Mouse (Mus musculus) limb, embryonic 10.5 days (tissue): ENCODE results near the gene Zfp691. TPM values are rescaled to one million over a fixed set of nuclear protein-coding genes. Genes with fewer than 3 reads are reported as not detected.
A peak's percentile ranks its signal among the peaks of the same experiment; 100 is the strongest.

ENCODE experiments used
- DNase-seq: peaks from one replicate; pipeline ENCODE4 v3.0.0-alpha.2; 2017; ENCODE audit warnings: low spot score
- H3K27ac ChIP-seq: fragments of 300-500 bp; sonication (generic); 2 replicates; pipeline ENCODE4 v1.5.1; 2016; ENCODE audit warnings: mild to moderate bottlenecking
- H3K27me3 ChIP-seq: fragments of 300-500 bp; sonication (generic); 2 replicates; pipeline ENCODE4 v1.6.1; 2016; ENCODE audit warnings: low read depth, mild to moderate bottlenecking; ENCODE audit not compliant: poor library complexity, severe bottlenecking
- H3K36me3 ChIP-seq: fragments of 300-500 bp; sonication (generic); 2 replicates; pipeline ENCODE4 v1.6.1; 2016; ENCODE audit warnings: mild to moderate bottlenecking, moderate library complexity
- H3K4me1 ChIP-seq: fragments of 300-500 bp; sonication (generic); 2 replicates; pipeline ENCODE4 v1.6.1; 2016
- H3K4me3 ChIP-seq: fragments of 300-500 bp; sonication (generic); 2 replicates; pipeline ENCODE4 v1.5.1; 2016; ENCODE audit warnings: mild to moderate bottlenecking, moderate library complexity
- H3K9me3 ChIP-seq: fragments of 300-500 bp; sonication (generic); replicated peaks from 2 replicates; pipeline ENCODE4 v1.6.1; 2016; ENCODE audit warnings: mild to moderate bottlenecking
- WGBS: fragments of 180-500 bp; shearing (Covaris S2); methylation state at CpG from one replicate; pipeline ENCODE4 v1.1.7; 2016; 5-methylcytosine and 5-hydroxymethylcytosine counted together
- polyA plus RNA-seq: library from polyadenylated mRNA; unstranded; fragments of >200 nt; fragmentation: Nextera tagmentation; extraction: Ambion mirVana; gene quantifications from 2 replicates; pipeline ENCODE4 v1.2.1, GENCODE M21; 2016

Gene Zfp691
- polyA plus RNA-seq, 1 experiment from 2014 or later: 10.3 TPM

- Histone ChIP-seq H3K27me3 (0 out of 2 replicates have a peak, but pooled peaks cover 3% of the 10 kb centered on the region), H3K4me3 (no peak overlapping the region), H3K4me1 (no peaks in the 10 kb centered on the region), H3K36me3 (no peaks in the 10 kb centered on the region), H3K9me3 (no peaks in the 10 kb centered on the region), H3K27ac (no peak overlapping the region)
- DNase-seq: no peak
- 62% methylated on average over 11 of the region's 11 CpGs for WGBS
These were observed 14.2 kb upstream of the Zfp691 start for GRCm38 (mm10) chr4:119188060-119188785.

GRCm38 (mm10) chr4:119185771-119186170 lies 11.8 kb upstream of the Zfp691 start:
- no peak for DNase-seq
- H3K27me3 ChIP-seq: 0 out of 2 replicates have a peak, but pooled peaks cover 3% of the 10 kb centered on the region
- no peak overlapping the region for H3K27ac ChIP-seq
- no peak overlapping the region for H3K4me3 ChIP-seq
- no peaks in the 10 kb centered on the region for H3K4me1 ChIP-seq
- no peaks in the 10 kb centered on the region for H3K9me3 ChIP-seq
- H3K36me3 ChIP-seq: no peaks in the 10 kb centered on the region
- WGBS: 89% methylated on average over 4 of the region's 4 CpGs

- Histone ChIP-seq H3K27ac (no peak overlapping the region), H3K4me3 (no peak overlapping the region), H3K9me3 (no peaks in the 10 kb centered on the region), H3K4me1 (no peaks in the 10 kb centered on the region), H3K36me3 (no peaks in the 10 kb centered on the region), H3K27me3 (0 out of 2 replicates have a peak, but pooled peaks cover 3% of the 10 kb centered on the region)
- no peak for DNase-seq
- 52% methylated on average over 1 of the region's 1 CpGs for WGBS
These were observed 9.5 kb upstream of the Zfp691 start for GRCm38 (mm10) chr4:119183525-119183924.

- 90% methylated on average over 9 of the region's 9 CpGs for WGBS
These were observed 7.5 kb upstream of the Zfp691 start for GRCm38 (mm10) chr4:119181456-119181855.

GRCm38 (mm10) chr4:119180133-119180707 lies 6.2 kb upstream of the Zfp691 start:
- no peaks in the 10 kb centered on the region for H3K9me3 ChIP-seq
- no peak overlapping the region for H3K4me3 ChIP-seq
- no peak for DNase-seq
- H3K27ac ChIP-seq: no peak overlapping the region
- H3K36me3 ChIP-seq: no peaks in the 10 kb centered on the region
- 65% methylated on average over 4 of the region's 4 CpGs for WGBS
- H3K27me3 ChIP-seq: no peaks in the 10 kb centered on the region
- H3K4me1 ChIP-seq: peaks cover 3% of the 10 kb centered on the region; the same call in 1 of the 2 replicates

More at GRCm38 (mm10) chr4:119181456-119181855, 7.5 kb upstream of the Zfp691 start:
- DNase-seq: no peak
- H3K27ac ChIP-seq: no peak overlapping the region
- no peak overlapping the region for H3K4me3 ChIP-seq
- H3K9me3 ChIP-seq: no peaks in the 10 kb centered on the region
- H3K27me3 ChIP-seq: no peaks in the 10 kb centered on the region
- H3K36me3 ChIP-seq: no peaks in the 10 kb centered on the region
- H3K4me1 ChIP-seq: peaks cover 3% of the 10 kb centered on the region; the same call in 1 of the 2 replicates

GRCm38 (mm10) chr4:119178331-119178730 lies 4.3 kb upstream of the Zfp691 start:
- Histone ChIP-seq H3K36me3 (no peaks in the 10 kb centered on the region), H3K4me3 (no peak overlapping the region), H3K27ac (no peak overlapping the region), H3K27me3 (no peaks in the 10 kb centered on the region), H3K4me1 (peaks cover 8% of the 10 kb centered on the region), H3K9me3 (no peaks in the 10 kb centered on the region)
- no peak for DNase-seq
- WGBS: 77% methylated on average over 18 of the region's 18 CpGs

- no peak overlapping the region for H3K27ac ChIP-seq
- no peak overlapping the region for H3K4me3 ChIP-seq
- no peak for DNase-seq
- H3K4me1 ChIP-seq: peaks cover 14% of the 10 kb centered on the region
- H3K36me3 ChIP-seq: no peaks in the 10 kb centered on the region
- H3K9me3 ChIP-seq: no peaks in the 10 kb centered on the region
- 77% methylated on average over 5 of the region's 5 CpGs for WGBS
- no peaks in the 10 kb centered on the region for H3K27me3 ChIP-seq
These were observed 3.7 kb upstream of the Zfp691 start for GRCm38 (mm10) chr4:119177702-119178101.

GRCm38 (mm10) chr4:119172919-119173650 lies 910 bp downstream of the Zfp691 start:
- no peaks in the 10 kb centered on the region for H3K9me3 ChIP-seq
- H3K4me1 ChIP-seq: peaks cover 17% of the 10 kb centered on the region
- H3K27me3 ChIP-seq: no peaks in the 10 kb centered on the region
- 49% methylated on average over 18 of the region's 18 CpGs for WGBS
- H3K36me3 ChIP-seq: peaks cover 32% of the 10 kb centered on the region
- peak overlapping the region; percentile 89 for H3K27ac ChIP-seq
- DNase-seq: no peak
- H3K4me3 ChIP-seq: peak overlapping the region; percentile 77

- Histone ChIP-seq H3K9me3 (no peaks in the 10 kb centered on the region), H3K36me3 (peaks cover 35% of the 10 kb centered on the region), H3K4me1 (peaks cover 6% of the 10 kb centered on the region), H3K4me3 (no peak overlapping the region), H3K27ac (no peak overlapping the region), H3K27me3 (no peaks in the 10 kb centered on the region)
- 10% methylated on average over 4 of the region's 4 CpGs for WGBS
- DNase-seq: peak; percentile 84
These were observed 6.3 kb downstream of the Zfp691 start for GRCm38 (mm10) chr4:119167663-119168062.

GRCm38 (mm10) chr4:119167068-119167467 lies 6.9 kb downstream of the Zfp691 start:
- DNase-seq: no peak
- Histone ChIP-seq H3K36me3 (peaks cover 35% of the 10 kb centered on the region), H3K4me1 (peaks cover under 1% of the 10 kb centered on the region; the same call in 1 of the 2 replicates), H3K9me3 (no peaks in the 10 kb centered on the region), H3K4me3 (no peak overlapping the region), H3K27ac (no peak overlapping the region), H3K27me3 (no peaks in the 10 kb centered on the region)
- WGBS: 84% methylated on average over 4 of the region's 4 CpGs

- no peaks in the 10 kb centered on the region for H3K27me3 ChIP-seq
- H3K27ac ChIP-seq: no peak overlapping the region
- H3K4me1 ChIP-seq: no peaks in the 10 kb centered on the region
- 77% methylated on average over 7 of the region's 7 CpGs for WGBS
- H3K9me3 ChIP-seq: no peaks in the 10 kb centered on the region
- DNase-seq: no peak
- H3K36me3 ChIP-seq: peaks cover 31% of the 10 kb centered on the region
- no peak overlapping the region for H3K4me3 ChIP-seq
These were observed 8.1 kb downstream of the Zfp691 start for GRCm38 (mm10) chr4:119165916-119166315.

GRCm38 (mm10) chr4:119162990-119163389 lies 11.0 kb downstream of the Zfp691 start:
- Histone ChIP-seq H3K27ac (no peak overlapping the region), H3K9me3 (no peaks in the 10 kb centered on the region), H3K4me1 (no peaks in the 10 kb centered on the region), H3K27me3 (no peaks in the 10 kb centered on the region), H3K4me3 (no peak overlapping the region), H3K36me3 (peaks cover 3% of the 10 kb centered on the region; the same call in 1 of the 2 replicates)
- 84% methylated on average over 4 of the region's 4 CpGs for WGBS
- DNase-seq: no peak

GRCm38 (mm10) chr4:119161358-119161757 lies 12.6 kb downstream of the Zfp691 start:
- 81% methylated on average over 3 of the region's 3 CpGs for WGBS
- H3K27me3 ChIP-seq: no peaks in the 10 kb centered on the region
- no peaks in the 10 kb centered on the region for H3K4me1 ChIP-seq
- no peak overlapping the region for H3K27ac ChIP-seq
- H3K36me3 ChIP-seq: no peaks in the 10 kb centered on the region
- H3K4me3 ChIP-seq: no peak overlapping the region
- DNase-seq: no peak
- H3K9me3 ChIP-seq: no peaks in the 10 kb centered on the region
